Mouse (Mus musculus): Measurements from ENCODE around the gene Sipa1l1.
A peak's percentile ranks its signal among the peaks of the same experiment; 100 is the strongest.

The Sipa1l1 gene

GRCm38 (mm10) chr12:82340196-82340918, 171.2 kb downstream of the Sipa1l1 start:
- no peak for DNase-seq

- no peak for DNase-seq
These were observed 172.1 kb downstream of the Sipa1l1 start for GRCm38 (mm10) chr12:82341181-82341580.

- no peak for DNase-seq
These were observed 172.6 kb downstream of the Sipa1l1 start for GRCm38 (mm10) chr12:82341696-82342095.

GRCm38 (mm10) chr12:82350082-82350481, 181.0 kb downstream of the Sipa1l1 start:
- DNase-seq, result no peak

- no peak for DNase-seq
These were observed 181.8 kb downstream of the Sipa1l1 start for GRCm38 (mm10) chr12:82350891-82351290.

GRCm38 (mm10) chr12:82353660-82354059, 184.5 kb downstream of the Sipa1l1 start:
- DNase-seq, result no peak

GRCm38 (mm10) chr12:82355419-82356149, 186.5 kb downstream of the Sipa1l1 start:
- no peak for DNase-seq

GRCm38 (mm10) chr12:82356476-82356875, 187.4 kb downstream of the Sipa1l1 start:
- DNase-seq, result no peak

GRCm38 (mm10) chr12:82357431-82357830, 188.3 kb downstream of the Sipa1l1 start:
- no peak for DNase-seq

- DNase-seq, result no peak
These were observed 193.7 kb downstream of the Sipa1l1 start for GRCm38 (mm10) chr12:82362796-82363195.

GRCm38 (mm10) chr12:82364186-82364585, 195.1 kb downstream of the Sipa1l1 start:
- DNase-seq, result no peak

- DNase-seq, result no peak
These were observed 196.3 kb downstream of the Sipa1l1 start for GRCm38 (mm10) chr12:82365276-82365875.

- no peak for DNase-seq
These were observed 197.6 kb downstream of the Sipa1l1 start for GRCm38 (mm10) chr12:82366754-82367153.

GRCm38 (mm10) chr12:82367345-82367744, 198.2 kb downstream of the Sipa1l1 start:
- no peak for DNase-seq

- peak; percentile 69 for DNase-seq
These were observed 198.9 kb downstream of the Sipa1l1 start for GRCm38 (mm10) chr12:82367986-82368385.

GRCm38 (mm10) chr12:82369402-82370160, 200.5 kb downstream of the Sipa1l1 start:
- DNase-seq, result no peak

GRCm38 (mm10) chr12:82371266-82371665, 202.1 kb downstream of the Sipa1l1 start:
- DNase-seq, result no peak

- DNase-seq, result no peak
These were observed 204.9 kb downstream of the Sipa1l1 start for GRCm38 (mm10) chr12:82374020-82374419.

- no peak for DNase-seq
These were observed 213.8 kb downstream of the Sipa1l1 start for GRCm38 (mm10) chr12:82382932-82383331.

- DNase-seq, result peak; percentile 84
These were observed 215.6 kb downstream of the Sipa1l1 start for GRCm38 (mm10) chr12:82384719-82385118.

GRCm38 (mm10) chr12:82387042-82387441, 217.9 kb downstream of the Sipa1l1 start:
- DNase-seq, result no peak

GRCm38 (mm10) chr12:82387647-82388046, 218.5 kb downstream of the Sipa1l1 start:
- DNase-seq, result peak; percentile 93

- no peak for DNase-seq
These were observed 219.0 kb downstream of the Sipa1l1 start for GRCm38 (mm10) chr12:82388144-82388543.
